Mouse (Mus musculus) embryonic facial prominence, embryonic 12.5 days (tissue): ENCODE data around the gene Efhc1. TPM values are rescaled to one million over a fixed set of nuclear protein-coding genes. Genes with fewer than 3 reads are reported as not detected.

ENCODE experiments used
- ATAC-seq: fragments of 200-750 bp; cut with Nextera tagmentation; 2 replicates; pipeline ENCODE4 v1.8.0; 2017; ENCODE audit not compliant: insufficient number of reproducible peaks, insufficient read depth, low FRiP score, low TSS enrichment
- H3K27ac ChIP-seq: fragments of 300-500 bp; sonication (generic); 2 replicates; pipeline ENCODE4 v1.5.1; 2016; ENCODE audit warnings: mild to moderate bottlenecking
- H3K27me3 ChIP-seq: fragments of 300-500 bp; sonication (generic); 2 replicates; pipeline ENCODE4 v1.6.1; 2016; ENCODE audit warnings: mild to moderate bottlenecking, moderate library complexity
- H3K36me3 ChIP-seq: fragments of 300-500 bp; sonication (generic); 2 replicates; pipeline ENCODE4 v1.6.1; 2016; ENCODE audit warnings: mild to moderate bottlenecking
- H3K4me1 ChIP-seq: fragments of 300-500 bp; sonication (generic); 2 replicates; pipeline ENCODE4 v1.6.1; 2016
- H3K4me2 ChIP-seq: fragments of 300-500 bp; sonication (generic); replicated peaks from 2 replicates; pipeline ENCODE4 v1.6.1; 2016; ENCODE audit warnings: mild to moderate bottlenecking, moderate library complexity
- H3K4me3 ChIP-seq: fragments of 300-500 bp; sonication (generic); 2 replicates; pipeline ENCODE4 v1.5.1; 2016; ENCODE audit warnings: mild to moderate bottlenecking
- H3K9ac ChIP-seq: fragments of 300-500 bp; sonication (generic); 2 replicates; pipeline ENCODE4 v1.6.1; 2016; ENCODE audit warnings: mild to moderate bottlenecking, moderate library complexity
- H3K9me3 ChIP-seq: fragments of 300-500 bp; sonication (generic); 2 replicates; pipeline ENCODE4 v1.6.1; 2016; ENCODE audit warnings: mild to moderate bottlenecking, moderate library complexity
- WGBS: fragments of 180-500 bp; shearing (Covaris S2); methylation state at CpG from one replicate; pipeline ENCODE4 v1.1.7; 2016; 5-methylcytosine and 5-hydroxymethylcytosine counted together
- polyA plus RNA-seq: library from polyadenylated mRNA; unstranded; fragments of >200 nt; fragmentation: Nextera tagmentation; extraction: Ambion mirVana; gene quantifications from 2 replicates; pipeline ENCODE4 v1.2.1, GENCODE M21; 2016

Gene Efhc1
- polyA plus RNA-seq, result 3.0 and 3.7 TPM in 2 replicates

GRCm38 (mm10) chr1:20951300-20951763 lies at the start of gene Efhc1:
Gene Efhc1 (plus strand): TSS chr1:20951626.
- Histone ChIP-seq H3K4me2 (peak within 1 kb of the TSS; percentile 67), H3K27ac (peak within 1 kb of the TSS; percentile 69; the same call in 1 of the 2 replicates), H3K9me3 (no peaks in the 10 kb centered on the region), H3K4me3 (peak within 1 kb of the TSS; percentile 57), H3K9ac (peak within 1 kb of the TSS; percentile 63), H3K4me1 (no peaks in the 10 kb centered on the region), H3K36me3 (no peaks in the 10 kb centered on the region), H3K27me3 (no peaks in the 10 kb centered on the region)
- ATAC-seq, result peak; percentile 98
- WGBS, result under 1% methylated on average over 21 of the region's 23 CpGs

GRCm38 (mm10) chr1:20905501-20906127 lies 45.8 kb upstream of the Efhc1 start:
- Histone ChIP-seq H3K9me3 (no peaks in the 10 kb centered on the region), H3K4me1 (peaks cover 2% of the 10 kb centered on the region; the same call in 1 of the 2 replicates), H3K36me3 (no peaks in the 10 kb centered on the region), H3K4me2 (no peak overlapping the region), H3K9ac (no peak overlapping the region), H3K4me3 (no peak overlapping the region), H3K27ac (no peak overlapping the region), H3K27me3 (no peaks in the 10 kb centered on the region)
- ATAC-seq, result no peak
- WGBS, result 81% methylated on average over 8 of the region's 8 CpGs

- no peak overlapping the region for H3K4me2 ChIP-seq
- 88% methylated on average over 9 of the region's 9 CpGs for WGBS
- no peaks in the 10 kb centered on the region for H3K27me3 ChIP-seq
- peaks cover 2% of the 10 kb centered on the region; the same call in 1 of the 2 replicates for H3K4me1 ChIP-seq
- no peak for ATAC-seq
- no peak overlapping the region for H3K9ac ChIP-seq
- H3K36me3 ChIP-seq, result no peaks in the 10 kb centered on the region
- no peak overlapping the region for H3K27ac ChIP-seq
- no peak overlapping the region for H3K4me3 ChIP-seq
- H3K9me3 ChIP-seq, result no peaks in the 10 kb centered on the region
Observed at GRCm38 (mm10) chr1:20906128-20906515, 45.3 kb upstream of the Efhc1 start.

- no peaks in the 10 kb centered on the region for H3K36me3 ChIP-seq
- no peak overlapping the region for H3K4me2 ChIP-seq
- no peak for ATAC-seq
- H3K4me3 ChIP-seq, result no peak overlapping the region
- H3K4me1 ChIP-seq, result peaks cover 5% of the 10 kb centered on the region; the same call in 1 of the 2 replicates
- H3K27me3 ChIP-seq, result no peaks in the 10 kb centered on the region
- 33% methylated on average over 4 of the region's 4 CpGs for WGBS
- H3K9me3 ChIP-seq, result no peaks in the 10 kb centered on the region
- no peak overlapping the region for H3K27ac ChIP-seq
- no peak overlapping the region for H3K9ac ChIP-seq
Observed at GRCm38 (mm10) chr1:20908541-20908940, 42.9 kb upstream of the Efhc1 start.

- H3K9me3 ChIP-seq, result no peaks in the 10 kb centered on the region
- 35% methylated on average over 2 of the region's 2 CpGs for WGBS
- no peak overlapping the region for H3K9ac ChIP-seq
Observed at GRCm38 (mm10) chr1:20912115-20912514, 39.3 kb upstream of the Efhc1 start.

GRCm38 (mm10) chr1:20912527-20913171 lies 38.8 kb upstream of the Efhc1 start:
- no peaks in the 10 kb centered on the region for H3K9me3 ChIP-seq
- no peak overlapping the region for H3K4me3 ChIP-seq
- WGBS, result 62% methylated on average over 13 of the region's 13 CpGs
- H3K4me2 ChIP-seq, result no peak overlapping the region
- no peak overlapping the region for H3K27ac ChIP-seq
- H3K9ac ChIP-seq, result no peak overlapping the region
- H3K4me1 ChIP-seq, result peaks cover 5% of the 10 kb centered on the region; the same call in 1 of the 2 replicates
- H3K27me3 ChIP-seq, result no peaks in the 10 kb centered on the region
- no peaks in the 10 kb centered on the region for H3K36me3 ChIP-seq
- ATAC-seq, result no peak

More at GRCm38 (mm10) chr1:20912115-20912514, 39.3 kb upstream of the Efhc1 start:
- Histone ChIP-seq H3K4me3 (no peak overlapping the region), H3K27me3 (no peaks in the 10 kb centered on the region), H3K4me1 (peaks cover 5% of the 10 kb centered on the region; the same call in 1 of the 2 replicates), H3K36me3 (no peaks in the 10 kb centered on the region), H3K4me2 (no peak overlapping the region), H3K27ac (no peak overlapping the region)
- ATAC-seq, result no peak

- no peak for ATAC-seq
- H3K27me3 ChIP-seq, result no peaks in the 10 kb centered on the region
- 86% methylated on average over 3 of the region's 3 CpGs for WGBS
- H3K4me3 ChIP-seq, result no peak overlapping the region
- H3K27ac ChIP-seq, result no peak overlapping the region
- H3K4me2 ChIP-seq, result no peak overlapping the region
- H3K4me1 ChIP-seq, result 0 out of 2 replicates have a peak, but pooled peaks cover 3% of the 10 kb centered on the region
- no peaks in the 10 kb centered on the region for H3K9me3 ChIP-seq
- no peaks in the 10 kb centered on the region for H3K36me3 ChIP-seq
- H3K9ac ChIP-seq, result no peak overlapping the region
Observed at GRCm38 (mm10) chr1:20914769-20915168, 36.7 kb upstream of the Efhc1 start.

- no peaks in the 10 kb centered on the region for H3K36me3 ChIP-seq
- ATAC-seq, result no peak
- H3K4me3 ChIP-seq, result no peak overlapping the region
- no peaks in the 10 kb centered on the region for H3K9me3 ChIP-seq
- no peaks in the 10 kb centered on the region for H3K27me3 ChIP-seq
- H3K27ac ChIP-seq, result no peak overlapping the region
- no peak overlapping the region for H3K9ac ChIP-seq
- no peak overlapping the region for H3K4me2 ChIP-seq
- 76% methylated on average over 5 of the region's 5 CpGs for WGBS
- 0 out of 2 replicates have a peak, but pooled peaks cover 3% of the 10 kb centered on the region for H3K4me1 ChIP-seq
Observed at GRCm38 (mm10) chr1:20915608-20916007, 35.8 kb upstream of the Efhc1 start.

- WGBS, result 87% methylated on average over 6 of the region's 6 CpGs
Observed at GRCm38 (mm10) chr1:20917496-20918050, 33.9 kb upstream of the Efhc1 start.

GRCm38 (mm10) chr1:20919728-20920127 lies 31.7 kb upstream of the Efhc1 start:
- H3K4me2 ChIP-seq, result no peak overlapping the region
- ATAC-seq, result no peak
- H3K4me3 ChIP-seq, result no peak overlapping the region
- no peak overlapping the region for H3K27ac ChIP-seq
- peaks cover 6% of the 10 kb centered on the region; the same call in 1 of the 2 replicates for H3K4me1 ChIP-seq
- H3K36me3 ChIP-seq, result no peaks in the 10 kb centered on the region
- WGBS, result 89% methylated on average over 2 of the region's 2 CpGs
- no peaks in the 10 kb centered on the region for H3K27me3 ChIP-seq
- H3K9ac ChIP-seq, result no peak overlapping the region
- no peaks in the 10 kb centered on the region for H3K9me3 ChIP-seq

More at GRCm38 (mm10) chr1:20917496-20918050, 33.9 kb upstream of the Efhc1 start:
- H3K36me3 ChIP-seq, result no peaks in the 10 kb centered on the region
- no peak overlapping the region for H3K27ac ChIP-seq
- H3K4me1 ChIP-seq, result 0 out of 2 replicates have a peak, but pooled peaks cover 4% of the 10 kb centered on the region
- H3K4me3 ChIP-seq, result no peak overlapping the region
- no peaks in the 10 kb centered on the region for H3K27me3 ChIP-seq
- no peak for ATAC-seq
- H3K4me2 ChIP-seq, result no peak overlapping the region
- H3K9ac ChIP-seq, result no peak overlapping the region
- no peaks in the 10 kb centered on the region for H3K9me3 ChIP-seq

- H3K9ac ChIP-seq, result no peak overlapping the region
- H3K36me3 ChIP-seq, result no peaks in the 10 kb centered on the region
- no peak overlapping the region for H3K27ac ChIP-seq
- no peak overlapping the region for H3K4me3 ChIP-seq
- peaks cover 6% of the 10 kb centered on the region; the same call in 1 of the 2 replicates for H3K4me1 ChIP-seq
- no peaks in the 10 kb centered on the region for H3K27me3 ChIP-seq
- no peaks in the 10 kb centered on the region for H3K9me3 ChIP-seq
- ATAC-seq, result no peak; the same call in 1 of the 2 replicates
- H3K4me2 ChIP-seq, result no peak overlapping the region
- 81% methylated on average over 10 of the region's 10 CpGs for WGBS
Observed at GRCm38 (mm10) chr1:20921081-20921528, 30.3 kb upstream of the Efhc1 start.
